Mouse (Mus musculus): ENCODE measurements around the gene H2afx.

DNA sequence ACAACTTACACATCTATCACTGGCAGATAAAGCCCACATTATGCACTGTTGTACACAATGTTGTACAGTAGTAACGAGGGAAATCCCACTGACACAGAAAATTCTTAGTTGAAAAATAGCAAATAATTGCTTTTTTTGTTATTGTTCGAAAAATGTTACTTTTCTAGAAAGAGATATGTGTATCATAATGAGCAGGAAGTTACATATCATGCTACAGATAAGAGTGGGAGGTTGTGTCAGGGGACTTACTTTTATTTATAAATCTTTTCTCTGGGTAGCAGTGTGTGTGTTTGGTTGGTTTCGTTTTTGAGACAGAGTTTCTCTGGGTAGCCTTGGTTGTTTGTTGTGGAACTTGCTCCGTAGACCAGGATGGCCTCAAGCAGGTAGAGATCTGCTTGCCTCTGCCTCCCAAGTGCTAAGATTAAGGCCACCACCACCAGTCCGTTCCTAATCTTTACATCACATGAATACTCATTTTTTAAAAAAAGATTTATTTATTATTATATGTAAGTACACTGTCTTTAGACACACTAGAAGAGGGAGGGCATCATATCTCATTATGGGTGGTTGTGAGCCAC lies 43.7 kb downstream of the H2afx start:
- TF ChIP-seq CTCF (IDR thresholded peaks at IDR 0.05; ENCODE audit: control insufficient read depth, insufficient read depth, low read length) (no peak), POLR2A (IDR thresholded peaks at IDR 0.05; ENCODE audit: borderline replicate concordance, control insufficient read depth, low read depth, low read length) (no peak)
